Mouse (Mus musculus): Measurements from ENCODE around the gene Neurl1b.

Gene Neurl1b

GRCm38 (mm10) chr17:26414523-26415354 is at the start of gene Neurl1b:
Gene Neurl1b, plus strand, starts transcription at chr17:26414829.
- in situ Hi-C loops (cut with MboI, MseI), result no loop called here

- in situ Hi-C loops (cut with MboI, MseI), result no loop called here
Observed at GRCm38 (mm10) chr17:26366792-26367191, 47.8 kb upstream of the Neurl1b start.

- in situ Hi-C loops (cut with MboI, MseI), result no loop called here
Observed at GRCm38 (mm10) chr17:26368336-26368992, 46.2 kb upstream of the Neurl1b start.

GRCm38 (mm10) chr17:26370521-26371245 is 43.9 kb upstream of the Neurl1b start:
- in situ Hi-C loops (cut with MboI, MseI), result no loop called here

GRCm38 (mm10) chr17:26371246-26371535 is 43.4 kb upstream of the Neurl1b start:
- in situ Hi-C loops (cut with MboI, MseI), result no loop called here

- in situ Hi-C loops (cut with MboI, MseI), result no loop called here
Observed at GRCm38 (mm10) chr17:26373211-26373610, 41.4 kb upstream of the Neurl1b start.

- in situ Hi-C loops (cut with MboI, MseI), result no loop called here
Observed at GRCm38 (mm10) chr17:26376416-26376815, 38.2 kb upstream of the Neurl1b start.

GRCm38 (mm10) chr17:26376994-26377744 is 37.5 kb upstream of the Neurl1b start:
- in situ Hi-C loops (cut with MboI, MseI), result no loop called here

- in situ Hi-C loops (cut with MboI, MseI), result no loop called here
Observed at GRCm38 (mm10) chr17:26380280-26380985, 34.2 kb upstream of the Neurl1b start.

GRCm38 (mm10) chr17:26380986-26381446 is 33.6 kb upstream of the Neurl1b start:
- in situ Hi-C loops (cut with MboI, MseI), result no loop called here

GRCm38 (mm10) chr17:26381613-26382012 is 33.0 kb upstream of the Neurl1b start:
- in situ Hi-C loops (cut with MboI, MseI), result no loop called here

- in situ Hi-C loops (cut with MboI, MseI), result no loop called here
Observed at GRCm38 (mm10) chr17:26382176-26382575, 32.5 kb upstream of the Neurl1b start.

GRCm38 (mm10) chr17:26382687-26383086 is 31.9 kb upstream of the Neurl1b start:
- in situ Hi-C loops (cut with MboI, MseI), result no loop called here

- in situ Hi-C loops (cut with MboI, MseI), result no loop called here
Observed at GRCm38 (mm10) chr17:26384111-26384510, 30.5 kb upstream of the Neurl1b start.

GRCm38 (mm10) chr17:26385252-26386130 is 29.1 kb upstream of the Neurl1b start:
- in situ Hi-C loops (cut with MboI, MseI), result no loop called here

- in situ Hi-C loops (cut with MboI, MseI), result no loop called here
Observed at GRCm38 (mm10) chr17:26386131-26386481, 28.5 kb upstream of the Neurl1b start.

- in situ Hi-C loops (cut with MboI, MseI), result no loop called here
Observed at GRCm38 (mm10) chr17:26388106-26388505, 26.5 kb upstream of the Neurl1b start.

GRCm38 (mm10) chr17:26389241-26389640 is 25.4 kb upstream of the Neurl1b start:
- in situ Hi-C loops (cut with MboI, MseI), result no loop called here

GRCm38 (mm10) chr17:26390666-26391065 is 24.0 kb upstream of the Neurl1b start:
- in situ Hi-C loops (cut with MboI, MseI), result no loop called here

- in situ Hi-C loops (cut with MboI, MseI), result no loop called here
Observed at GRCm38 (mm10) chr17:26392355-26392754, 22.3 kb upstream of the Neurl1b start.

Data from regulatory T cell (primary cell).